Mouse (Mus musculus) hematopoietic multipotent progenitor cell, adult 10-12 weeks (in vitro differentiated cells): ENCODE data around the gene Wdr1. TPM values are rescaled to one million over a fixed set of nuclear protein-coding genes. Genes with fewer than 3 reads are reported as not detected.

ENCODE experiments used
- polyA plus RNA-seq: library from polyadenylated mRNA; stranded (reverse); fragments of >175 nt; gene quantifications from 2 replicates; pipeline ENCODE4 v1.2.3, GENCODE M21; 2012; ENCODE audit warnings: low replicate concordance

The Wdr1 gene
- 211 and 298 TPM in 2 replicates for polyA plus RNA-seq

GRCm38 (mm10) chr5:38563121-38563520 lies at the start of gene Wdr1:
Gene Wdr1 (minus strand): TSS chr5:38563221.

GRCm38 (mm10) chr5:38502992-38503391 lies 60.0 kb downstream of the Wdr1 start, which contains the start of gene Slc2a9:
Gene Slc2a9 (minus strand): TSS chr5:38503143.

Other genes starting within 250 kb of the Wdr1 start
- 0.12 and 0.16 TPM in 2 replicates for gene Drd5, start 243.9 kb downstream of the Wdr1 start, polyA plus RNA-seq
- gene Slc2a9, start 60.1 kb downstream of the Wdr1 start, polyA plus RNA-seq, result 1.2 and 6.0 TPM in 2 replicates
- 1.1 and 2.8 TPM in 2 replicates for gene Zfp518b, start 121.6 kb upstream of the Wdr1 start, polyA plus RNA-seq